Comparison of ENCODE assay signal across 8 mouse cellular contexts in genomic region chr2:26458402-26459124, GRCm38 (mm10). TPM values are rescaled to one million over a fixed set of nuclear protein-coding genes. Genes with fewer than 3 reads are reported as not detected.
A peak's percentile ranks its signal among the peaks of the same experiment; 100 is the strongest.
DNase-seq lines count a peak whose midpoint lies in the region; ATAC-seq lines count a peak whose summit lies in the region.

No protein-coding gene starts in this region.

- WGBS in forebrain, embryonic 13.5 days = 35% methylated on average over 7 of the region's 7 CpGs
- 39% methylated on average over 7 of the region's 7 CpGs for WGBS in forebrain, embryonic 14.5 days
- 49% methylated on average over 7 of the region's 7 CpGs for WGBS in hindbrain, embryonic 13.5 days
- WGBS in liver, embryonic 11.5 days = 42% methylated on average over 7 of the region's 7 CpGs
- 31% methylated on average over 7 of the region's 7 CpGs for WGBS in stomach, embryonic 16.5 days

- no peak overlapping the region for H3K4me3 ChIP-seq in forebrain, embryonic 13.5 days
- no peak overlapping the region for H3K4me3 ChIP-seq in forebrain, embryonic 14.5 days (ENCODE audit: low read depth, low read length)
- H3K4me3 ChIP-seq in hindbrain, embryonic 13.5 days = no peak overlapping the region
- no peak overlapping the region for H3K4me3 ChIP-seq in liver, embryonic 11.5 days (ENCODE audit: low read depth, low read length)
- no peak overlapping the region for H3K4me3 ChIP-seq in stomach, embryonic 16.5 days (replicated peaks; ENCODE audit: low read length)

- no peak for DNase-seq in forebrain, embryonic 14.5 days (ENCODE audit: low spot score)
- peak; percentile 97 for DNase-seq in R1 (ENCODE audit: low read depth, low spot score)
- peak; percentile 48 for DNase-seq in liver, embryonic 11.5 days (ENCODE audit: low spot score)
- no peak for DNase-seq in right cerebral cortex, postnatal 36 days (ENCODE audit: low spot score in 2 of 2)
- no peak for DNase-seq in cerebellum, adult 18-20 months

- H3K9ac ChIP-seq in forebrain, embryonic 13.5 days = no peak overlapping the region
- no peak overlapping the region for H3K9ac ChIP-seq in forebrain, embryonic 14.5 days (ENCODE audit: low read length)
- H3K9ac ChIP-seq in hindbrain, embryonic 13.5 days = no peak overlapping the region
- no peak overlapping the region for H3K9ac ChIP-seq in liver, embryonic 11.5 days (ENCODE audit: low read depth, low read length)
- H3K9ac ChIP-seq in stomach, embryonic 16.5 days (ENCODE audit: low read length) = 0 out of 2 replicates have a peak overlapping the region, but pooled peaks have one; percentile 18

- H3K36me3 ChIP-seq in forebrain, embryonic 13.5 days (ENCODE audit: poor library complexity, severe bottlenecking) = peaks cover 59% of the 10 kb centered on the region
- peaks cover 61% of the 10 kb centered on the region for H3K36me3 ChIP-seq in forebrain, embryonic 14.5 days (ENCODE audit: control insufficient read depth, insufficient read depth, low read length)
- H3K36me3 ChIP-seq in hindbrain, embryonic 13.5 days = peaks cover 46% of the 10 kb centered on the region
- H3K36me3 ChIP-seq in liver, embryonic 11.5 days (ENCODE audit: control insufficient read depth, insufficient read depth, low read length) = peaks cover 17% of the 10 kb centered on the region
- H3K36me3 ChIP-seq in stomach, embryonic 16.5 days (ENCODE audit: control insufficient read depth, insufficient read depth, low read length) = peaks cover 20% of the 10 kb centered on the region

- H3K4me1 ChIP-seq in forebrain, embryonic 13.5 days = peaks cover 6% of the 10 kb centered on the region; the same call in 1 of the 2 replicates
- H3K4me1 ChIP-seq in forebrain, embryonic 14.5 days (ENCODE audit: control insufficient read depth, insufficient read depth, low read length) = no peaks in the 10 kb centered on the region
- peaks cover 23% of the 10 kb centered on the region for H3K4me1 ChIP-seq in hindbrain, embryonic 13.5 days (replicated peaks)
- H3K4me1 ChIP-seq in liver, embryonic 11.5 days (replicated peaks; ENCODE audit: control insufficient read depth, insufficient read depth, low read length) = peaks cover 11% of the 10 kb centered on the region
- H3K4me1 ChIP-seq in stomach, embryonic 16.5 days (ENCODE audit: control insufficient read depth, insufficient read depth, low read length) = peaks cover 18% of the 10 kb centered on the region

- ATAC-seq in forebrain, embryonic 13.5 days = 0 out of 2 replicates have a peak, but pooled peaks have one; percentile 36
- no peak for ATAC-seq in forebrain, embryonic 14.5 days
- no peak for ATAC-seq in hindbrain, embryonic 13.5 days (ENCODE audit: low FRiP score)
- ATAC-seq in liver, embryonic 11.5 days (replicated peaks; ENCODE audit: low FRiP score) = peak; percentile 52; the same call in 1 of the 2 replicates
- ATAC-seq in stomach, embryonic 16.5 days (ENCODE audit: insufficient read depth, low FRiP score) = peak; percentile 75; the same call in 1 of the 2 replicates

- no peak overlapping the region for H3K4me2 ChIP-seq in forebrain, embryonic 13.5 days
- no peak overlapping the region for H3K4me2 ChIP-seq in forebrain, embryonic 14.5 days (ENCODE audit: low read length)
- H3K4me2 ChIP-seq in hindbrain, embryonic 13.5 days = no peak overlapping the region
- H3K4me2 ChIP-seq in liver, embryonic 11.5 days = no peak overlapping the region
- no peak overlapping the region for H3K4me2 ChIP-seq in stomach, embryonic 16.5 days (ENCODE audit: low read depth, low read length)

- H3K27ac ChIP-seq in forebrain, embryonic 13.5 days = 0 out of 2 replicates have a peak overlapping the region, but pooled peaks have one; percentile 12
- no peak overlapping the region for H3K27ac ChIP-seq in forebrain, embryonic 14.5 days (ENCODE audit: low read depth, low read length)
- H3K27ac ChIP-seq in hindbrain, embryonic 13.5 days = peak overlapping the region; percentile 50; the same call in 1 of the 2 replicates
- peak overlapping the region; percentile 60 for H3K27ac ChIP-seq in liver, embryonic 11.5 days (ENCODE audit: low read depth, low read length)
- peak overlapping the region; percentile 75 for H3K27ac ChIP-seq in stomach, embryonic 16.5 days (ENCODE audit: low read length)

- no peaks in the 10 kb centered on the region for H3K9me3 ChIP-seq in forebrain, embryonic 13.5 days (replicated peaks)
- H3K9me3 ChIP-seq in forebrain, embryonic 14.5 days (replicated peaks; ENCODE audit: control insufficient read depth, low read length) = no peaks in the 10 kb centered on the region
- no peaks in the 10 kb centered on the region for H3K9me3 ChIP-seq in hindbrain, embryonic 13.5 days
- no peaks in the 10 kb centered on the region for H3K9me3 ChIP-seq in liver, embryonic 11.5 days (ENCODE audit: control insufficient read depth, low read length)
- H3K9me3 ChIP-seq in stomach, embryonic 16.5 days (replicated peaks; ENCODE audit: control insufficient read depth, low read length) = no peaks in the 10 kb centered on the region

- no peaks in the 10 kb centered on the region for H3K27me3 ChIP-seq in forebrain, embryonic 13.5 days
- no peaks in the 10 kb centered on the region for H3K27me3 ChIP-seq in forebrain, embryonic 14.5 days (replicated peaks; ENCODE audit: control insufficient read depth, insufficient read depth, low read length)
- no peaks in the 10 kb centered on the region for H3K27me3 ChIP-seq in hindbrain, embryonic 13.5 days
- no peaks in the 10 kb centered on the region for H3K27me3 ChIP-seq in liver, embryonic 11.5 days (replicated peaks; ENCODE audit: control insufficient read depth, insufficient read depth, low read length)
- no peaks in the 10 kb centered on the region for H3K27me3 ChIP-seq in stomach, embryonic 16.5 days (ENCODE audit: control insufficient read depth, insufficient read depth, low read length)

RNA-seq across cellular contexts. Expression of gene Sec16a, which starts 13.5 kb away (rescaled TPM):
- 16.9 and 22.5 TPM in 2 replicates for polyA plus RNA-seq in forebrain, embryonic 13.5 days (2015; fragmentation: Nextera tagmentation; extraction: Ambion mirVana)
- polyA plus RNA-seq in forebrain, embryonic 14.5 days (2014; fragmentation: Nextera tagmentation; extraction: Ambion mirVana) = 23.4 and 24.6 TPM in 2 replicates
- polyA plus RNA-seq in hindbrain, embryonic 13.5 days (2015; fragmentation: Nextera tagmentation; extraction: Ambion mirVana) = 18.3 and 18.5 TPM in 2 replicates
- polyA plus RNA-seq in liver, embryonic 11.5 days (2014; fragmentation: Nextera tagmentation; extraction: Ambion mirVana) = 33.7 TPM in 2 replicates
- polyA plus RNA-seq in stomach, embryonic 16.5 days (2015; fragmentation: Nextera tagmentation; extraction: Ambion mirVana) = 28.2 and 31.5 TPM in 2 replicates

RNA-seq across cellular contexts. Expression of gene Inpp5e, which starts 49.6 kb away (rescaled TPM):
- polyA plus RNA-seq in forebrain, embryonic 13.5 days (2015; fragmentation: Nextera tagmentation; extraction: Ambion mirVana) = 18.9 and 19.8 TPM in 2 replicates
- polyA plus RNA-seq in forebrain, embryonic 14.5 days (2014; fragmentation: Nextera tagmentation; extraction: Ambion mirVana) = 13.9 and 16.2 TPM in 2 replicates
- 24.9 and 27.0 TPM in 2 replicates for polyA plus RNA-seq in hindbrain, embryonic 13.5 days (2015; fragmentation: Nextera tagmentation; extraction: Ambion mirVana)
- 17.7 and 19.2 TPM in 2 replicates for polyA plus RNA-seq in liver, embryonic 11.5 days (2014; fragmentation: Nextera tagmentation; extraction: Ambion mirVana)
- polyA plus RNA-seq in stomach, embryonic 16.5 days (2015; fragmentation: Nextera tagmentation; extraction: Ambion mirVana) = 15.2 and 15.9 TPM in 2 replicates

RNA-seq across cellular contexts. Expression of gene Notch1, which starts 57.9 kb away (rescaled TPM):
- polyA plus RNA-seq in forebrain, embryonic 13.5 days (2015; fragmentation: Nextera tagmentation; extraction: Ambion mirVana) = 28.1 and 32.8 TPM in 2 replicates
- 30.3 and 32.3 TPM in 2 replicates for polyA plus RNA-seq in forebrain, embryonic 14.5 days (2014; fragmentation: Nextera tagmentation; extraction: Ambion mirVana)
- 17.5 and 19.2 TPM in 2 replicates for polyA plus RNA-seq in hindbrain, embryonic 13.5 days (2015; fragmentation: Nextera tagmentation; extraction: Ambion mirVana)
- 7.1 and 10.5 TPM in 2 replicates for polyA plus RNA-seq in liver, embryonic 11.5 days (2014; fragmentation: Nextera tagmentation; extraction: Ambion mirVana)
- polyA plus RNA-seq in stomach, embryonic 16.5 days (2015; fragmentation: Nextera tagmentation; extraction: Ambion mirVana) = 14.1 and 15.4 TPM in 2 replicates

Comparison
In these comparisons a context has a peak if more than half of its experiments do, and no peak if none do; other contexts are left out.
1. ATAC-seq: peak in forebrain, embryonic 13.5 days (single experiment), liver, embryonic 11.5 days (single experiment) and stomach, embryonic 16.5 days (single experiment); none in forebrain, embryonic 14.5 days (single experiment) and hindbrain, embryonic 13.5 days (single experiment).
2. DNase-seq: peak in R1 (single experiment) and liver, embryonic 11.5 days (single experiment); none in forebrain, embryonic 14.5 days (single experiment), right cerebral cortex, postnatal 36 days (0 of 2) and cerebellum, adult 18-20 months (0 of 2).